Mouse (Mus musculus) kidney, adult 2 months (tissue): ENCODE data around the gene Ppp1r3g. TPM values are rescaled to one million over a fixed set of nuclear protein-coding genes. Genes with fewer than 3 reads are reported as not detected.

Source experiments
- DNase-seq: peaks from one replicate; pipeline ENCODE4 v3.0.0; 2021
- H3K27ac ChIP-seq: fragments of 200-500 bp; 2 replicates; pipeline ENCODE4 v1.5.1; 2012; ENCODE audit warnings: low read depth, low read length, control low read depth, inconsistent platforms; ENCODE audit not compliant: insufficient read depth
- H3K27me3 ChIP-seq: fragments of 200-500 bp; replicated peaks from 2 replicates; pipeline ENCODE4 v1.6.1; 2012; ENCODE audit warnings: mild to moderate bottlenecking, moderate library complexity, low read length, inconsistent platforms; ENCODE audit not compliant: control insufficient read depth, insufficient read depth
- H3K36me3 ChIP-seq: fragments of 200-500 bp; 2 replicates; pipeline ENCODE4 v1.6.1; 2012; ENCODE audit warnings: mild to moderate bottlenecking, moderate library complexity, low read length, inconsistent platforms; ENCODE audit not compliant: control insufficient read depth, insufficient read depth
- H3K4me1 ChIP-seq: fragments of 200-500 bp; 2 replicates; pipeline ENCODE4 v1.6.1; 2011; ENCODE audit warnings: low read length; ENCODE audit not compliant: control insufficient read depth, insufficient read depth
- H3K4me3 ChIP-seq: fragments of 200-500 bp; 2 replicates; pipeline ENCODE4 v1.5.1; 2011; ENCODE audit warnings: mild to moderate bottlenecking, low read depth, low read length, control low read depth; ENCODE audit not compliant: insufficient read depth
- CTCF ChIP-seq: fragments of 200-500 bp; conservative IDR thresholded peaks from 2 replicates; pipeline ENCODE4 v1.5.1; 2011; ENCODE audit warnings: low read depth, mild to moderate bottlenecking, control low read depth, low read length, moderate library complexity, mixed read lengths; ENCODE audit not compliant: insufficient read depth, insufficient read length
- POLR2A ChIP-seq: fragments of 200-500 bp; IDR thresholded peaks from one replicate; pipeline ENCODE4 v1.6.1; 2011; ENCODE audit warnings: low read depth, low read length, control low read depth
- WGBS: fragments of 180-500 bp; shearing (Covaris S2); methylation state at CpG from one replicate; pipeline ENCODE4 v1.1.7; 2018; 5-methylcytosine and 5-hydroxymethylcytosine counted together
- polyA plus RNA-seq: library from polyadenylated mRNA; depleted of rRNA; stranded (reverse); fragments of >200 nt; gene quantifications from 2 replicates; pipeline ENCODE4 v1.2.3, GENCODE M21; 2012; rRNA removed

Gene Ppp1r3g
- polyA plus RNA-seq, 1 experiment, result 0.03 TPM

DNA sequence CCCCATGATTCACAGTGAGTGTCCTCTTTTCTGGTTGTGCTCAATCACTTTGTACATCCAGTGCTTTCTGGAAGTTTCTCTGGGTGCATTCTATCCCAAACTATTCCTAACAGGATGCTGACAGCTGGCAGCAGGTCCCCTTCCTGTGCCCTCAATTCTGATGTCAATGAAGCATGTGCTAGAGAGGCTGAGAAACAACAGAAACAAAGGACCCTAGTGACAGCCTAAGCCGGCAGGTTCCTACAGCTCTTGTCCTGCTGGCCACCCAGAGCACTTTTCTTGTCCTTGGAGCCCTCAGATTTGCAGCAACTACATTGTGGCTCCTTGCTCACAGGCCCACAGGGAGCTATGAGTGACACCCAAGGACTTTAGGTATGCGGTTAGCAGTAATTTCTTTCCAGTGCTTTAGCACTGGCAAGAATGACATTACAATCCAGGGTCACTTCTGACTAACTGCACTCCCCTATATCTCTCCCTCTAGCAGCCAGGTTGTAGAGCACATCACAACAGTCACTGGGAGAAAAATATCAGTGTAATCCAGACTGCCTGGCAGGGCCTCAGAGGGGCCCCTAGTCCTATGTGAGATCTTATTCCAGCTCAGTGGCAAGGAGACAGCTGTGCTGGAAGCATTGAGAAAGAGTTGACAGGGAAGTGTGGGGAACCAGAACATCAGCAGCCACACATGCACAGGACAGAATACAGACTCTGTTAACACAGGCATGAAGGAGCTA lies 37.2 kb downstream of the Ppp1r3g start:
- TF ChIP-seq CTCF, result no peak
- TF ChIP-seq POLR2A, result no peak
- WGBS, result 63% methylated on average over 2 of the region's 2 CpGs

DNA sequence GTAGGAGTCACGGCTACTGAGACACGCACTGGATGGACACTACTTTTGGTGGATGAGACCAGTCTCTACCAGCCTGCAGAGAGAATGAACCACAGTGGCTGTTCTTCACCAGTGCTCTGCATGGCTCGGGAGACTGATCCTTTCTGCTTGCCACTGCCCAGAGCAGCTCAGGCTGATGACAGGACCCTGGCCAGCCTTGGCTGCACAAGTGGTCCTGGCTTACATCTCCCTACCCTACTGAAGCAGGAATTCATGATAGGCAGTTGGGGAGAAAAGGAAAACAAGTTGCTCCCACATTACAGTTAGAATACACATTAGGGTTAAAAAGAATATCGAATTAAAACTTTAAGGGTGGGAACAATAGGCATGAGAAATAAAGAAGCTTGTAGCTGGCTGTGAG lies 39.0 kb downstream of the Ppp1r3g start:
- WGBS, result 95% methylated on average over 4 of the region's 4 CpGs
- H3K36me3 ChIP-seq, result no peaks in the 10 kb centered on the region
- no peak overlapping the region for H3K27ac ChIP-seq
- no peak overlapping the region for H3K4me3 ChIP-seq
- no peak for DNase-seq
- peaks cover 4% of the 10 kb centered on the region; the same call in 1 of the 2 replicates for H3K4me1 ChIP-seq
- no peaks in the 10 kb centered on the region for H3K27me3 ChIP-seq
- no peak for TF ChIP-seq POLR2A
- TF ChIP-seq CTCF, result no peak

More for the DNA sequence above, 37.2 kb downstream of the Ppp1r3g start:
- Histone ChIP-seq H3K4me1 (peaks cover 4% of the 10 kb centered on the region; the same call in 1 of the 2 replicates), H3K4me3 (no peak overlapping the region), H3K27ac (no peak overlapping the region), H3K36me3 (no peaks in the 10 kb centered on the region), H3K27me3 (no peaks in the 10 kb centered on the region)
- no peak for DNase-seq

DNA sequence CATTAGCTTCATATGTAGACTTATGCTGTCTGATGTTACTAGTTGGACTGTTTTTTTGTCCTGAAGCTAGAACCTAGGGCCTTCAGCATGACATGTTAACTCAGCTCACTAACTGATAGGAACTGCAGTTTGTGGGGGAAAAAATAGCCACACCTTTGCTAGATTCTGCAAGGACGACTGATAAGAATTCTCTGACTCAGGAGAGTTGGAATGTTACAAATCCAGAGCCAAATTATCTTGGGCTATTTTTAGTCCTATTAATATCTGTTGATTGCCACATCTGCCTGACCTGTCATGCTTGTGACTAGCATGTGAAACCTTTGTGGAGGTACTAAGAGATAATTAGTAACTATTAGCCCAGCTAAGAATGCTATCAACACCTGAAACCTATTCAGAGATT lies 42.2 kb downstream of the Ppp1r3g start:
- no peak for TF ChIP-seq POLR2A
- TF ChIP-seq CTCF, result no peak
- Histone ChIP-seq H3K4me1 (no peaks in the 10 kb centered on the region; the same call in 1 of the 2 replicates), H3K36me3 (no peaks in the 10 kb centered on the region), H3K27me3 (no peaks in the 10 kb centered on the region), H3K27ac (no peak overlapping the region), H3K4me3 (no peak overlapping the region)
- WGBS, result 78% methylated on average over 1 of the region's 1 CpGs
- DNase-seq, result no peak

DNA sequence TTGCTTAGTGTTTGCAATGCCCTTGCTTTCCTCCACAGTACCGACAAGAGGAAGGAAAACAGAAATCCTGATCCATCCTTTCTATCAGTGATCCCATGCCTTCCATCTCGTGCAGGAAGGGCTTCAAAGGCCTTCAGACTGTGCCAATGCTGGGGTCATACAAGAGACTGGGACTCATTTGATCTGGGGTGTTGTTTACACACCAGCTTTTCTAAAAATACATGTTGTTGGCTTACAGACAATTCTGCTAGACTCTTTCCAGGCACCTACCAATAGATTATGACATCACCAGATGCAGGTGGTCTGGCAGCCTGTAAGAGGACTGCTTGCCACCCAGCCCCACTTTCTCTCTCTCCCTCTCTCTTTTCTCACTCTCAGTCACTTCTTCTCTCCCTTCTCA lies 51.3 kb downstream of the Ppp1r3g start:
- Histone ChIP-seq H3K27ac (no peak overlapping the region), H3K27me3 (no peaks in the 10 kb centered on the region), H3K4me3 (no peak overlapping the region), H3K4me1 (no peaks in the 10 kb centered on the region), H3K36me3 (no peaks in the 10 kb centered on the region)
- DNase-seq, result no peak
- no peak for TF ChIP-seq POLR2A
- no peak for TF ChIP-seq CTCF
- 52% methylated on average over 2 of the region's 2 CpGs for WGBS

DNA sequence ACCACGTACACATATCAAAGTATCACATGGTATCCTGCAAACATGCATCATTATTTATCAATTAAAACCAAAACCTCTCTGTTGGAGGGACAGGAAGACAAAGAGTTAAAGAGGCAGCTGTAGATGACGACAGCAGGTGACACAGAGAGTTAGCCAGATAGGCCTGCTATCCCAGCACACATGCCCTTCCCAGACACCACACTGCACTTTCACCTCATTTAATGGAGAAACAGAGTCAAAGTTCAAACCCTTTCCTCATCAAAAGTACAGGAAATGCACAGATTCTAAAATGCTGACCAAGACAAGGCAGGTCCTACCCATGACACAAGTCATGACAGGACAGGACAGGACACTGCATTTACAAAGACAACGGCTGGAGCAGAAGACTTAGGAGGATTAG lies 57.0 kb downstream of the Ppp1r3g start:
- Histone ChIP-seq H3K27ac (no peak overlapping the region), H3K36me3 (no peaks in the 10 kb centered on the region), H3K27me3 (no peaks in the 10 kb centered on the region), H3K4me3 (no peak overlapping the region), H3K4me1 (peaks cover 3% of the 10 kb centered on the region; the same call in 1 of the 2 replicates)
- 59% methylated on average over 3 of the region's 3 CpGs for WGBS
- no peak for TF ChIP-seq CTCF
- no peak for TF ChIP-seq POLR2A
- peak; percentile 59 for DNase-seq

DNA sequence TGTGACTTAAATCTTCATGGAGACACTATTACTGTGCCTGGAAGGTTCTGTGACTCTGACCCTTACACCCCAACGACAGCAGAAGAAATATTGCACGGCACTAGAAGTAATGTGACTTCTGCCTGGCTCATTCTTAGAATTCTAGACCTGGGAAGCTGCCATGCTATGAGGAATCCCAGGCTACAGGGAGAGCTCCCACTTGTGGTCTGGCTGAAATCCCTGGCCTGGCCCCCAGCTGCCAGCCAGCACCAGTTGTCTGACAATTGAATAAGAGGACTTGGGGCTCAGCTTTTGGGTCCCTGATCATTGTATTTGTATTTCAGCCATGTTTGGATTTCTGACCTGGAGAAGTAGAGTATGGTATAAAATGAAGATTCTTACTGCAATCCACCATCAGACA lies 59.4 kb downstream of the Ppp1r3g start:
- no peaks in the 10 kb centered on the region for H3K27me3 ChIP-seq
- no peak overlapping the region for H3K27ac ChIP-seq
- 33% methylated on average over 2 of the region's 2 CpGs for WGBS
- peak; percentile 18 for DNase-seq
- TF ChIP-seq POLR2A, result no peak
- H3K4me1 ChIP-seq, result peaks cover 3% of the 10 kb centered on the region; the same call in 1 of the 2 replicates
- no peaks in the 10 kb centered on the region for H3K36me3 ChIP-seq
- H3K4me3 ChIP-seq, result no peak overlapping the region

DNA sequence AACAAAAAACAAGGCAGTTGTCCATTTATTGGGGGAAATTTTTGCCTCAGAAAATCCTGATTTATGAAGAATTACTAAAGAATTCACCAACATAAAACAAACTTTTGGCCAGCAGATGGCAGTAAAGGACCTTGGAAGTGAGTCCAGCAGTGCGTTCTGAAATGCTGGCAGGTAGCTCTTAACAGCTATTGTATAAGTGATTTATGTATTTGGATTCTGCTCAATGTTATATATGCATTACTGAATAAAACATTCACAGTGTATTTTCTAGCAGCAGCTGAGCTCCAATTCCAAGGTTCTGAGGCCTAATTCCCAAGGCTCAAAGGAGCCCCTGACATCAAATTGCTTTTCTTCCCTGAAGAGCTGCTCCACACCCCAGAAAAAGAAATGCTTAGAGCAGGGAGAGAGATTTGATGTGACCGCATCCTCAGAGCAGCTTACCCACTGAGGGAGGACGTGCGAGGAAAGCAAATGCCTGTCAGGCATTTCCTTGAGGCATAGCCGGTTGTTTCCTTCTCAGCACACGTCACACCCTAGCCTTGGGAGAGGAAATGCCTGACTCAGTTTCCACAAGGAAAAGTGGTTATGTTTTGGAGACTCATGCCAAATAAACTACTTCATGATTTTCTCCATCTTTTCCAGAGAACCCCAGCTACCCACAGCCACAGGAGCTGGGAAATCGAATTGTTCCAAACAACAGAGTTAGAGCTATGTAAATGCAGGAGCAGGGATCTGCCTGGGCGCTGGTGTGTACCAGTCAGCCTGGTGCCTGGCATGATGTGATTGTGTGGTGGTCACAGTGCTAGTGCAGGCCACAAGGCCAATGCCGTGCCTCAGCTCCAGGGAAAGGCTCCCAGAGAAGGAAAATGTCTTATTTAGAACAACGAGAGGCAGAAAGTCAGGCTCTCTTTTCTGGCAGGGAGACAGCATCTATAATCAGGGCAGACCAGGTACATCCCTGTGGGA lies 61.0 kb downstream of the Ppp1r3g start:
- peak; percentile 77 for DNase-seq
- Histone ChIP-seq H3K4me1 (peaks cover 3% of the 10 kb centered on the region; the same call in 1 of the 2 replicates), H3K27ac (no peak overlapping the region), H3K36me3 (no peaks in the 10 kb centered on the region), H3K4me3 (no peak overlapping the region), H3K27me3 (no peaks in the 10 kb centered on the region)
- 55% methylated on average over 10 of the region's 10 CpGs for WGBS
- TF ChIP-seq POLR2A (no peak), CTCF (peak; percentile 61)

Other genes with a start within 250 kb of the Ppp1r3g start
- 5.0 and 6.6 TPM in 2 replicates for gene Rpp40, start 52.5 kb upstream of the Ppp1r3g start, polyA plus RNA-seq
- 88.1 and 99.1 TPM in 2 replicates for gene Fars2, start 158.6 kb downstream of the Ppp1r3g start, polyA plus RNA-seq
- 8.6 and 10.3 TPM in 2 replicates for gene Lyrm4, start 158.7 kb downstream of the Ppp1r3g start, polyA plus RNA-seq